Mouse (Mus musculus) heart, embryonic 15.5 days (tissue): ENCODE results near the gene Tmc5. TPM values are rescaled to one million over a fixed set of nuclear protein-coding genes. Genes with fewer than 3 reads are reported as not detected.

Experiments used
- ATAC-seq: fragments of 200-750 bp; cut with Nextera tagmentation; replicated peaks from 2 replicates; pipeline ENCODE4 v1.8.0; 2017; ENCODE audit warnings: low read depth, moderate TSS enrichment; ENCODE audit not compliant: insufficient number of reproducible peaks, insufficient read depth, low FRiP score
- H3K27ac ChIP-seq: fragments of 300-500 bp; sonication (generic); 2 replicates; pipeline ENCODE4 v1.5.1; 2015; ENCODE audit warnings: mild to moderate bottlenecking, inconsistent platforms
- H3K27me3 ChIP-seq: fragments of 300-500 bp; sonication (generic); 2 replicates; pipeline ENCODE4 v1.6.1; 2015; ENCODE audit warnings: inconsistent platforms
- H3K36me3 ChIP-seq: fragments of 300-500 bp; sonication (generic); 2 replicates; pipeline ENCODE4 v1.6.1; 2015; ENCODE audit warnings: mild to moderate bottlenecking, inconsistent platforms
- H3K4me1 ChIP-seq: fragments of 300-500 bp; sonication (generic); replicated peaks from 2 replicates; pipeline ENCODE4 v1.6.1; 2015; ENCODE audit warnings: inconsistent platforms
- H3K4me2 ChIP-seq: fragments of 300-500 bp; sonication (generic); 2 replicates; pipeline ENCODE4 v1.6.1; 2015; ENCODE audit warnings: inconsistent platforms, mild to moderate bottlenecking, moderate library complexity
- H3K4me3 ChIP-seq: fragments of 300-500 bp; sonication (generic); 2 replicates; pipeline ENCODE4 v1.5.1; 2015; ENCODE audit warnings: mild to moderate bottlenecking, inconsistent platforms
- H3K9ac ChIP-seq: fragments of 300-500 bp; sonication (generic); 2 replicates; pipeline ENCODE4 v1.6.1; 2015; ENCODE audit warnings: mild to moderate bottlenecking, inconsistent platforms
- H3K9me3 ChIP-seq: fragments of 300-500 bp; sonication (generic); replicated peaks from 2 replicates; pipeline ENCODE4 v1.6.1; 2016; ENCODE audit warnings: inconsistent platforms
- WGBS: fragments of 180-500 bp; shearing (Covaris S2); methylation state at CpG from one replicate; pipeline ENCODE4 v1.1.7; 2015; ENCODE audit warnings: mixed read lengths; 5-methylcytosine and 5-hydroxymethylcytosine counted together
- polyA plus RNA-seq: library from polyadenylated mRNA; unstranded; fragments of >200 nt; fragmentation: Nextera tagmentation; extraction: Ambion mirVana; gene quantifications from 2 replicates; pipeline ENCODE4 v1.2.1, GENCODE M21; 2015

Gene Tmc5
- 0.19 and 0.87 TPM in 2 replicates for polyA plus RNA-seq

DNA sequence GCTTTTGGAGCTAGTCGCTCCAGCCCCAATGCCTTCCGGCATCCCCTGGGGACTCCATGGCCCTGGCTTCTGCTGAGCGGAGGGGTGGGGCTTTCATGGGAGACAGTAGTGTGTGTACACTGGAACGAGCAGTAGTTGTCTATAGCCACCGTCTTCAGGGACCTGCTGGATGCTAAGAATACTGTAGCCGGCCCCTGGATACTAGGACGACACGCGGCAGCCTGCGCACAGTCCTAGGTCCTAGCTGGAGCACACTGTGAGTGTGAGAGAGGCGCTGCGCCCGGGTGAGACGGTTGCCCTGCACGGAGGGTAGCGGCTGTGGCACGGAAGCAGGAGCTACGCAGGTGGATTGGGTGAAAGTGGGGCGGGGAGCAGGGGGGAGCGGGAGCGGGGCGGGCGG is at the start of gene Tmc5:
TSS of gene Tmc5 (plus strand) at position 97 of the 400 bp plus-strand sequence.
- Histone ChIP-seq H3K4me3 (peak within 1 kb of the TSS; percentile 34), H3K4me2 (peak within 1 kb of the TSS; percentile 51), H3K4me1 (peaks cover 27% of the 10 kb centered on the region), H3K27ac (no peak within 1 kb of the TSS), H3K9me3 (no peaks in the 10 kb centered on the region), H3K9ac (no peak within 1 kb of the TSS), H3K36me3 (no peaks in the 10 kb centered on the region), H3K27me3 (peaks cover 85% of the 10 kb centered on the region)
- 5% methylated on average over 23 of the region's 23 CpGs for WGBS
- ATAC-seq: no peak

GRCm38 (mm10) chr7:118547451-118547850 is 49.6 kb upstream of the Tmc5 start:
- Histone ChIP-seq H3K9me3 (no peaks in the 10 kb centered on the region), H3K4me2 (no peak overlapping the region), H3K4me3 (no peak overlapping the region), H3K4me1 (no peaks in the 10 kb centered on the region), H3K36me3 (no peaks in the 10 kb centered on the region), H3K27ac (no peak overlapping the region), H3K27me3 (no peaks in the 10 kb centered on the region), H3K9ac (no peak overlapping the region)
- 73% methylated on average over 10 of the region's 10 CpGs for WGBS
- no peak for ATAC-seq

GRCm38 (mm10) chr7:118553881-118554280 is 43.2 kb upstream of the Tmc5 start:
- Histone ChIP-seq H3K4me1 (no peaks in the 10 kb centered on the region), H3K27me3 (no peaks in the 10 kb centered on the region), H3K36me3 (no peaks in the 10 kb centered on the region), H3K9me3 (no peaks in the 10 kb centered on the region), H3K27ac (no peak overlapping the region), H3K9ac (no peak overlapping the region), H3K4me3 (no peak overlapping the region), H3K4me2 (no peak overlapping the region)
- WGBS: 65% methylated on average over 4 of the region's 4 CpGs
- no peak for ATAC-seq

GRCm38 (mm10) chr7:118554290-118554689 is 42.8 kb upstream of the Tmc5 start:
- no peaks in the 10 kb centered on the region for H3K36me3 ChIP-seq
- WGBS: 82% methylated on average over 2 of the region's 2 CpGs
- no peaks in the 10 kb centered on the region for H3K4me1 ChIP-seq
- no peak overlapping the region for H3K4me2 ChIP-seq
- no peak overlapping the region for H3K27ac ChIP-seq
- no peaks in the 10 kb centered on the region for H3K27me3 ChIP-seq
- no peak overlapping the region for H3K9ac ChIP-seq
- no peak for ATAC-seq
- H3K9me3 ChIP-seq: no peaks in the 10 kb centered on the region
- no peak overlapping the region for H3K4me3 ChIP-seq

- WGBS: 77% methylated on average over 6 of the region's 6 CpGs
- H3K27me3 ChIP-seq: no peaks in the 10 kb centered on the region
- no peak overlapping the region for H3K4me3 ChIP-seq
- H3K4me2 ChIP-seq: no peak overlapping the region
- ATAC-seq: no peak
- H3K4me1 ChIP-seq: no peaks in the 10 kb centered on the region
- no peaks in the 10 kb centered on the region for H3K9me3 ChIP-seq
- H3K27ac ChIP-seq: no peak overlapping the region
- no peaks in the 10 kb centered on the region for H3K36me3 ChIP-seq
- no peak overlapping the region for H3K9ac ChIP-seq
Measured at GRCm38 (mm10) chr7:118569121-118569543, 28.0 kb upstream of the Tmc5 start.

DNA sequence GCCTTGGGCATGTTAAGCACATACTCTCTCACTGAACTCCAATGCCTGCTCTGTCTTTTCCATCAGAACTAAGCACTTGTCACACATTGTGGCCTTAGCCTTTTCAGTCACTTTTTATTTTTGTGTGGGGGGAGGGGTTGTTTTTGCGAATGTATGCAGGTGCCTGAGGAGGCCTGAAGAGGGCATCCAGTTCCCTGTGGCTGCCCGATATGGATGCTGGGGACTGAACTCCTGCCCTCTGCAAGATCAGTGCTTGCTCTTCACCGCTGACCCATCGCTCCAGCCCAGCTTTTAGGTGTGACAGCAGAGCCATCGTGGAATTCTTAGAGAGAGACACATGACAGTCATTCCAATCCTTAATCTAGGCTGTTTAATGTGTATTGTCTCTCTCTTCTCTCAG is 25.7 kb upstream of the Tmc5 start:
- H3K27me3 ChIP-seq: no peaks in the 10 kb centered on the region; the same call in 1 of the 2 replicates
- no peaks in the 10 kb centered on the region for H3K4me1 ChIP-seq
- no peaks in the 10 kb centered on the region for H3K36me3 ChIP-seq
- no peak overlapping the region for H3K4me3 ChIP-seq
- H3K9ac ChIP-seq: no peak overlapping the region
- no peak overlapping the region for H3K4me2 ChIP-seq
- H3K9me3 ChIP-seq: no peaks in the 10 kb centered on the region
- ATAC-seq: no peak
- H3K27ac ChIP-seq: no peak overlapping the region
- WGBS: 54% methylated on average over 5 of the region's 5 CpGs

- Histone ChIP-seq H3K9ac (no peak overlapping the region), H3K4me1 (no peaks in the 10 kb centered on the region), H3K9me3 (no peaks in the 10 kb centered on the region), H3K27me3 (no peaks in the 10 kb centered on the region; the same call in 1 of the 2 replicates), H3K36me3 (no peaks in the 10 kb centered on the region), H3K4me3 (no peak overlapping the region), H3K4me2 (no peak overlapping the region), H3K27ac (no peak overlapping the region)
- 58% methylated on average over 5 of the region's 5 CpGs for WGBS
- ATAC-seq: no peak
Measured at GRCm38 (mm10) chr7:118572039-118572438, 25.1 kb upstream of the Tmc5 start.

DNA sequence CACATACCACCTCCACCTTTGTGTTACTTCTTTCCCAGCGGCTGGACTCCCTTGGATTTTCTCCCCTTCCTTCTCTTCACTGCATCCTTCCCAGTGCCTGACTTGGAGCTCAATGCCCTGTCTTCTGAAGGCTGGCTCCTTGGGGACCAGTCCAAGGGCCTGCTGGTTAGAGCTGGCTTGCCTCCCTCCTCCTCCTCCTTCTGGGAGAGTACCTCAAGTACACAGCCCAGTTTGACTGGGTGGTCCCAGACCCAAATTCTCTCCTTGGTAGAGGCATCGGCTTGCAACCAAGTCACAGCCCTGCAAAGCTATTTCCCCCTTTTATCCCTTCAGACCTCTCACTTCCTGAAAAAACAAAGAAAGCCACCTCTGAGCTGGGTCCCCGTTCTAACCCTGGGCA is 18.8 kb upstream of the Tmc5 start:
- no peak for ATAC-seq
- Histone ChIP-seq H3K27me3 (peaks cover 7% of the 10 kb centered on the region), H3K4me1 (peaks cover 6% of the 10 kb centered on the region), H3K4me2 (no peak overlapping the region), H3K9ac (no peak overlapping the region), H3K4me3 (no peak overlapping the region), H3K36me3 (no peaks in the 10 kb centered on the region), H3K9me3 (no peaks in the 10 kb centered on the region), H3K27ac (no peak overlapping the region)
- WGBS: 52% methylated on average over 3 of the region's 3 CpGs

DNA sequence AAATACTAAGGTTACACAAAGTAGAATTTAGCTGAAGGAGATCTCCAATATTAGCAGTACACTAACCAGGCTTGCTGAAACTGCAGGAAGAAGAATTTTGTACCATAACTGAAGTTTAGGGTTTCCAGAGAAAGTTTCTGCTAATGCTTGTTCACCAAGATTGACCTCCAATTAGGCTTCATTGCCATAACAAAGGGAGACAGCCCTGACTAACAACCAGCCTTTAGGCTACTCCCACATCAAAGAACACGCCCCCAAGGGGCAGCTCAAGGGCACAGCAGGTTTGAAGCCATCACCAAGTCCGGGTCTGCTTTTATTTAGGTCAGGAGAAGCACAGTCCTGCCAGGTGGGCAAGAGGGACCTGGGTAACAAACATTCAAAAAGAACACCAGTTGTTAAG is 17.2 kb upstream of the Tmc5 start:
- 54% methylated on average over 2 of the region's 2 CpGs for WGBS

DNA sequence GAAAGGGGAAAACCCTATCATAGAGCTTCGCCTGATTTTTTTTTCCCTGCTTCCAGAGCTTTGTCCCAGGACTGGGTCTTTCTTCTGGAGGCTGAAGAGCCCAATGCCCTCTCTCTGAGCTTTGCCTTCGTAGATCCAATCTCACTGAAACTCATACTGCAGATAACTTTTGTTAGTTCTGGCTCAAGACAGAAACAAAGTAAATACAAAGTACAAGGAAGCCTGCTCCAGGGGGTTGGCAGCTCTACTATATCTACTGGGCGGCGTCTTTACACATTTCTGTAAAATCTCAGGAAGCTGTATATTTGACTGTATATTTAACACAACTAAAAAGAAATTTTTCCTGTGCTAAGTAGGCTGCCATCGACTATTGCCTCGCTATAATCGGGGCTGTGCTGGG is 13.3 kb upstream of the Tmc5 start:
- Histone ChIP-seq H3K27ac (no peak overlapping the region), H3K4me3 (peak overlapping the region; percentile 59), H3K4me1 (peaks cover 11% of the 10 kb centered on the region), H3K36me3 (no peaks in the 10 kb centered on the region), H3K9me3 (no peaks in the 10 kb centered on the region), H3K27me3 (peaks cover 11% of the 10 kb centered on the region), H3K9ac (0 out of 2 replicates have a peak overlapping the region, but pooled peaks have one; percentile 61), H3K4me2 (peak overlapping the region; percentile 93)
- ATAC-seq: no peak
- 18% methylated on average over 7 of the region's 7 CpGs for WGBS

More for the DNA sequence above, 17.2 kb upstream of the Tmc5 start:
- no peak for ATAC-seq
- no peak overlapping the region for H3K4me3 ChIP-seq
- H3K4me1 ChIP-seq: peaks cover 18% of the 10 kb centered on the region
- no peak overlapping the region for H3K4me2 ChIP-seq
- H3K9me3 ChIP-seq: no peaks in the 10 kb centered on the region
- no peaks in the 10 kb centered on the region for H3K36me3 ChIP-seq
- no peak overlapping the region for H3K27ac ChIP-seq
- H3K27me3 ChIP-seq: peaks cover 11% of the 10 kb centered on the region
- H3K9ac ChIP-seq: no peak overlapping the region

GRCm38 (mm10) chr7:118584257-118584907 is 12.7 kb upstream of the Tmc5 start, which contains the start of gene Tmc7:
Tmc7 (minus strand) TSS chr7:118584736.
- Histone ChIP-seq H3K36me3 (no peaks in the 10 kb centered on the region), H3K4me3 (peak within 1 kb of the TSS; percentile 59), H3K9ac (peak within 1 kb of the TSS; percentile 61), H3K4me1 (peaks cover 11% of the 10 kb centered on the region), H3K27ac (no peak within 1 kb of the TSS), H3K27me3 (peaks cover 11% of the 10 kb centered on the region), H3K9me3 (no peaks in the 10 kb centered on the region), H3K4me2 (peak within 1 kb of the TSS; percentile 93)
- ATAC-seq: peak; percentile 58
- 1% methylated on average over 50 of the region's 51 CpGs for WGBS

DNA sequence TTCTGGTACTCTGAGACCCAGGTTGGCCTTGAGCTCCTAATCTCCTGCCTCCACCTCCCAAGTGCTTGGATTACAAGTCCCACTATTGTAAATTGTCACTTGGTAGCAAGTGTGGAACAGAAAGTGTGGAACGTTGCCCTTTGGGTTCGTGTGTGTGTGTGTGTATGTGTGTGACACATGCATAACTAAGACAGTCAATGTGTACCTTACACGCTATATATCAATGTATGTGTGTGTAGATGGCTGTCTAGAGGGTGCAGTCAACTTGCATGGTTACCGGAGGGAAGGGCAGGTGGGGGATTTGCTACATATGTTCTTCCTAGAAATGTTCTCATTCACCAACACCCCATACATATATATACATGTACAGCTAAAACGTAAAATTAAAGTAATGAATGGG is 12.2 kb upstream of the Tmc5 start:
- H3K36me3 ChIP-seq: no peaks in the 10 kb centered on the region
- no peak overlapping the region for H3K27ac ChIP-seq
- peak overlapping the region; percentile 93 for H3K4me2 ChIP-seq
- peaks cover 11% of the 10 kb centered on the region for H3K27me3 ChIP-seq
- H3K9ac ChIP-seq: no peak overlapping the region
- peaks cover 11% of the 10 kb centered on the region for H3K4me1 ChIP-seq
- no peaks in the 10 kb centered on the region for H3K9me3 ChIP-seq
- no peak for ATAC-seq
- 70% methylated on average over 5 of the region's 5 CpGs for WGBS
- peak overlapping the region; percentile 59 for H3K4me3 ChIP-seq
